Mouse (Mus musculus) 416B (cell line): ENCODE data around the gene Degs2.

ENCODE experiments used
- DNase-seq: peaks from one replicate; pipeline ENCODE4 v3.0.0; 2011; ENCODE audit warnings: low read depth

Gene Degs2

DNA sequence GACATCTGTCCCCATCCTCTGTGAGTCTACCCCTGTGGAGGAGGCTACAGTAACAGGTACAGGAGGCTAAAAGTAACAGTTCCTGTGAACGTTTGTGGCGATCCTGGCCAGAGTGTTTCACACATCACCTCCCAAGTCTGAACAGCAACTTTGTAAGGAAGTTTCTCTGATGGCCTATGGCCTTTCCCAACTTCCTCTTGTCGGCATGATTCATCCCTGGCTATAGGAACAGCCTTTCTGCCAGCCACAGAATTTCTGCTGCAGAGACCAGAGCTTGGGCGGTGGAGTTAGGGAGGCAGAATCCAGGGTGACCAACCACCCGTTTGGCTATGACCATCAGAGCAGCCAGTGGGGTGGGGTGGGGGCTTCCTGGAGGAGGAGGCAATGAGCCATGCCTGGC, 2.1 kb downstream of the Degs2 start:
- DNase-seq: peak; percentile 12

DNA sequence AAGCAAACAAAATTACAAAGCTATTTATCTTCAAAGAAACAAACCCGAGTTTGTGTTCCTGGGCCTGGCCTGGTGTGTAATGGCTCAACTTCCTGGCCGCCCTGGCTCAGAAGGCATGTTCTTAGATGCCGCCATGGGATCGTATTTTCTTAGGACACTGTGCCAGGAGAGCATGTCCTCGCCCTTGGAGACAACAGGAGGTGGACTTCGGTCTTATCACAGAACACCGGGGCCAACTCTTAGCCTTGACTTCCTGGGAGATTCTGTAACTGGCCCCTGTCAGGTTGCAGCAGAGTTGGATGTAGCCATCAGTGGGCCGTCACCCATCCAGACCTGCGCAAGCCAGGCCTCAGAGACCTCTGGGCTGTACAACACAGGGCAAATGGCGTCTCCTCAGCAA, 2.5 kb downstream of the Degs2 start:
- no peak for DNase-seq

DNA sequence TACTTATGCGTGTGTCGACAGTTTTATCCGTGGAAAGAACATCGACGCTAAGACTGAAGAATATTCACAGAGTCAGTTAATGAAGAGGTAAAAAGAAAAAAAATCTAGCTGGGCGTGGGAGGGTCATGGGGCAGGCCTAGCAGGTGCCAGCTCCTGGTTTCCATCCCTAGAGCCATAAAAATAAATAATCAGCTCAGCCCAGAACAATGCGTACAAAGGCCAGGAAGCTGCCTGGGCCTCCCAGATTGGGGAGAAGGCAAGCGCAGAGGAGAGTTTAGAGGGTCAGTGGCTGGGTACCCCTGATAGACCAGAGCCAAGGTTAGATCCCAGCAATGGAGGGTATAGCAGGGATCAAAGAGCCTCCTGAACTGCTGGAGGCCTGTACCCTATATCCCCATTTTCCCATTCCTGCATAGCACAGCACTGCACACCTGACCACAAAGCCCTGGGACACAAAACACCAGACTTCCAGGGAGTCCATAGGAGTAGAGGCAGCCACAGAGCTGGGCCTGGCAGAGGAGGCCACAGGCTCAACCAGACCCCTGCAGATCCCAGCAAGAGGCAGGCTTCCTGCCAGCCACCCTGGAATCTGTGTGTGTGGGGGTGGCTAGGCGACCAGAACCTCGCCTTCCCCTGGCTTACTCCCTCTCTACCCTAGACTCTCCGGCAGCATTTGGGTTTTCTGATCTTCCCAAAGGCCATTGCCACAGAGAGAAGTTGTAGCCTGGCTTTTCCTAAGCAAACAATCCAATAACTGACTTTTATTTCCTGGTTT, 3.2 kb downstream of the Degs2 start:
- no peak for DNase-seq

DNA sequence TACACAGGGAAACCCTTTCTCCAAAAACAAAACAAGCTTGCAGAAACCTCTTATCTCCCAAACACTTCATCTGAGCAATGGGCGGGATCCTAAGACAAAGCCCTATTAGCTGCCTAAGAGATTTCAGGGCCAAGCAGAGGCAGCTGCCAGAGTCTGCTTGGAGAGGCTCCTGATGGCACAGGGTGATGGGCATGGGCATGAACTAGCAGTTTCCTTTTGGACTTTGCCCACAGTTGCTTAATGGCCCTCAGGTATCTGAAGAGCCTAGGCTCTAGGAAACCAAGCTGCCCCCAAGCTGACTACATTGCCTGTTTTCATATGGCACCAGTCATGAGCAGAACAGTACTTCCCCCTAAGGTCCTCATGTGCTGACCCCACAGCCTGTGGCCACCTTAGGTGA, 7.9 kb downstream of the Degs2 start:
- DNase-seq: no peak

DNA sequence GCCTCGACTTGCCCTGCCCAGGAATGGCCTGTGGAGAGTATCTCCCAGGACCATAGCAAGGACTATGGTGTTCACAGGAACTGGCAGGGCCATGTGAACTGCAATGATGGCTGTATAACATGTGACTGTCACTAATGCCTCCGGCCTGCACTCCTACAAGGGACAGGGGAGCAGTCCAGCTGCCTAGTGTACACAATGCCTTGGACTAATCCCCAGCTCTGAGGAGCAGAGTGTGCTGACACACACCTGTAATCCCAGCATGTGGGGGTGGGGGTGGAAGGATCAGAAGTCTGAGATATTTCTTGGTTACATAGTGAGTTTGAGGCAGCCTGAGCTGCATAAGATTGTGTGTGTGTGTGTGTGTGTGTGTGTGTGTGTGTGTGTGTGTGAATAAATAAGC, 8.5 kb downstream of the Degs2 start:
- no peak for DNase-seq

GRCm38 (mm10) chr12:108690529-108690928, 11.6 kb downstream of the Degs2 start:
- DNase-seq: no peak

- no peak for DNase-seq
Observed at GRCm38 (mm10) chr12:108689167-108689566, 12.9 kb downstream of the Degs2 start.

- peak; percentile 4 for DNase-seq
Observed at GRCm38 (mm10) chr12:108686926-108687325, 15.2 kb downstream of the Degs2 start.

DNA sequence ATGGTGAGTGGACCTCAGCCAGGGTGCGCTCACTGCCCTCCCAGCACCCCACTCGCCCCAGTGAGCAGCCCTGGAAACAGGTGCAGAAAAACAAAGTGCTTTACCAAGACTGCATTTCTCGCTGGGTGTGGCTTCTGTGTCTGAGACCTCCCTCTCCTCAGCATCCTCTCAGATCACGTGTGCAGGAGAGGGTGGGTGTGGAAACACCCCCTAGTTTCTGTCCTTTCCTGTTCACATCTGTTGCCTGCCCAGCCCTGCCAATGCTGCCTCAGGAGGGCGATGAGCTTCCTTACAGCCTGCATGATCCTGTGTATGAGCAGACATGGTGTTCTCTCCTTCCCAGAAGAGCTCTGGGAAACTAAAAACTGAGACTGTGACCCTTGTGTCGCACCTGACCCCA, 15.7 kb downstream of the Degs2 start:
- DNase-seq: no peak

DNA sequence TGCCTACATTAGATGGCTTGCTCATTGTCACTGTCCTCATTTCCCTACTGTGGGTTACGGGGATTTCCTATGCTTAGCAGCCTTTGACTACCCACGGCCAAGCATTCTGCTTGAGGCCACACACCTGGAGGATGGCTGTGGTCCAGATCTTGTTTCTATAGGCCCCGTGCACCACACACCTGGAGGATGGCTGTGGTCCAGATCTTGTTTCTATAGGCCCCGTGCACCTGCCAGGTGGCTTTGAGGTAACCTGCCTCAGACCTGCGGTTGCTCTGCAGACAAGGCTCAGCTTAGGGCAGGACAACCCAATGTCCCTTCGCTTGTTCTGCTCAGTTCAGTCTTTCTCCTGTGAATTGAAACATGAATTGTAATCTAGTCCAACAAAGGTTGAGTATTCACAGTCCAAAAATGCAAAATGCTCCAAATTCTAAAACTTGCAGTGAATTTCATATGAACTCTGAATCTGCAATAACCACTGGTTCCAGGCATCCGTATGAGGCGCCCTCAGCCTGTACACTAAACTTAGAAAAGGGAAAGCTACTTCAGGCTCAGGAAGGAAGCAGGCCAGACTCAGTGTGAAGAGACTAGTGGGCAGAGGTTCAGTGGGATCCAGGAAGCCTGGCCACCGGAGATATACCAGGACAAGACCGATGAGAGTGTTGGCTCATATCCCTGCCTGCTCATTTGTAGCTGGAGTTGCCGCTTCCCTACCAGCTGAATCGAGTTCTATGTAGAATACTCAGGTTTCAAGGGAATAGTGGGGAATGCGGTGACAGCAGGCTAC, 19.7 kb downstream of the Degs2 start:
- DNase-seq: no peak

- no peak for DNase-seq
Observed at GRCm38 (mm10) chr12:108680861-108681260, 21.3 kb downstream of the Degs2 start.

- DNase-seq: no peak
Observed at GRCm38 (mm10) chr12:108678366-108678765, 23.7 kb downstream of the Degs2 start.

DNA sequence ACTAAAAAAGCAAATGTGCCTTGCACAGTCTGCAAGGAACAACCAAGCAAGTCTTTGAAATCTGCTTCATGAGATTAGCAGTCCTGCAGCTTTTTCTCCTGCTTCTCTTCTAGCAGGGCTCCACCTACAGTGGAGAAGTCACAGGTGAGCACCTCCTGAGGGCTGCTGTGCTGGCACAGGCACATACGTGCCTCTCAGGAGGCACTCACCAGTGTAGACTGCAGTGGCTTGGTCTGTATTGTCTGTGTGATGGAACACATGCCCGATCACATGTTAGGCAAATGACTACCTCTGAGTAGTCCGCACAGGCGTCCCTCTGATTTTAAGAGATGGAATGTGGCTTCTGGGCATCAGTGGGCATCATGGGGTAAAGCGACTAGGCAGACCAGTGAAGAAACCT, 25.0 kb downstream of the Degs2 start:
- DNase-seq: no peak

DNA sequence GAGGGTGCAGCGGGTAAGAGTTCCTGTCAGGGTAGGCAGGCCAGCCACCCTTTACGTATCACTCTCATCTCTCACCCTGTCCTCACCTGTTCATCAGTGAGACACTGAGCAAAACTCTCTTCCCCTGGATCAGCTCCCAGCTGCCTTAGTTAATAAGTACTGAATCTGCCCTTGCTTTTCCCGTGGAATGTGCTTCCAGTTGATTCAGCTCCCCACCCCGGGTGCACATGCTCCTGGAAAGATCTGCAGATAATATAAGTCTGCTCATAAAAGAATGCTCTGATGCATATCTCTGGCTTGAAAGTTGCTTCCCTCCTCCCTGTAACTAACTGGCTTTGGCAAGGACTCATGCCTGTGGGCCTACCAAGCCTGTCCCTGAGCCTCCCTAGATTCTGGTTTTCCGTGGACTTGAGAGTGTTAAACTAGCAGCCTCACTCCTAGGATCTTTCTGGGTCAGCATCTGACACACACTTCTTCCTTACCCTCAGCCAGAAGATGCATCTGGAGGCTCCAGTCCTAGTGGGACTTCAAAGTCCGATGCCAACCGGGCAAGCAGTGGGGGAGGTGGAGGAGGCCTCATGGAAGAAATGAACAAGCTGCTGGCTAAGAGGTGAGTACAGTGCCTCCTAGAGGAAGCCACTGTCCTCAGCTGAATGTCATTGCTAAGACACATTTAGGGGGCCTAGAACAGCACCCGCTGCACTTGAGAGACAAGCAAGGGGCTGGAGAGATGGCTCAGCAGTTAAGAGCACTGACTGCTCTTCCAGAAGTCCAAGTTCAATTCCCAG, 26.3 kb downstream of the Degs2 start:
- DNase-seq: no peak

GRCm38 (mm10) chr12:108674916-108675315, 27.2 kb downstream of the Degs2 start:
- no peak for DNase-seq

DNA sequence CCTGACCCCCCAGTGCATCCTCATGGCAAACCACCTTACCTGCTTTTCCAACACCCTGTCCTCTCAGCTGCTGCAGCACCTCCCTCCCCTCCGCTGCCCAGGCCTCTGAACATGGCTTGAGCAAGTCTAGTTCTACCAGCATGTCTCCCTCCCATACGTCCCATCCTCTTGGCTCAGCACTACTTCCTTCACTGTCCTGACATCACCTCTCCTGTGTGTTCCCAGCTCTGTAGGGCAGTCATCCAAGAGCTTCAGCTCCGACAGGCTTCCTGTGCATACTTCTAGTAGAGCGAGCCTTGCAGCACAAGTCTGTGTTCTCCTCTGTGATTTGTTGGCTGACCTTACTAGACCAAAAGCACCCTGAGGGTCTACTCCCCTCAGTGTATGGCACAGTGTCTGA, 27.6 kb downstream of the Degs2 start:
- no peak for DNase-seq

GRCm38 (mm10) chr12:108673546-108673945, 28.6 kb downstream of the Degs2 start:
- DNase-seq: no peak

DNA sequence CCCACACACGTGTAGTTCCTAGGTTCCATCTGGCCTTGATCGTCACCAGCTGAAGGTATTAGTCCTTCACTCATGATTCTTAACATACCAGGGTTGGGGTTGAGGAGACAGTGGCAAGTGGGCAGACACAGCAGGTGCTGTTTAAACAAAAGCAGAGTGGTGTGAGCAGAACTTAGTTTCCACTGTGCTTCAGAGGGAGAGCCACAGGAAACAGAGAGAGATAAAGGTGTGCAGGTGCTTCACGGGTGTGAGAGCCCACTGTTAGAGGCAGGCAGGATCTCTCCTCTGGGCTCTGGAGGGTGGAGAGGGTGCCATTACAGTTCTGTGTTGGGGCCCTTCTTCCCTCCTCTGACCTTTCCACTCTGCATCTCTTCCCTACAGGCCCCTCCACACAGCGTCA, 29.2 kb downstream of the Degs2 start:
- DNase-seq: no peak

DNA sequence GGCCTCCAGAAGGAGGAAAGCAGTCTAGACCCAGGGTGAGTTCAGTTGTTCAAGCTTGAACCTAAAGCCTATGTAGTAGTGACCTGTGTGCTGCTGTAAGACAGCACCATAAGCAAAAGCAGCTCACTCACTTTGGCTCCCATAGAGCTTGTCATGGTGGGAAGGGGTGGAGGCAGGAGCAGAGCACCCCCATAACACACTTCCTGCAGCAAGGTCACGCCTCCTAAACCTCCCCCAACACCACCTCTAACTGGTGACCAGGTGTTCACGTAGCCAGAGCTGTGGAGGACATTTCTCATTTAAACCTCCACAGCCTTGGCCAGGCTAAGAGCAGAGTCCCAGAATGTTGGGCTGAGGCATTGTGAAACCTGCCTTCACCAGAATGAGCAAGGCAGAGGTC, 30.6 kb downstream of the Degs2 start:
- no peak for DNase-seq

DNA sequence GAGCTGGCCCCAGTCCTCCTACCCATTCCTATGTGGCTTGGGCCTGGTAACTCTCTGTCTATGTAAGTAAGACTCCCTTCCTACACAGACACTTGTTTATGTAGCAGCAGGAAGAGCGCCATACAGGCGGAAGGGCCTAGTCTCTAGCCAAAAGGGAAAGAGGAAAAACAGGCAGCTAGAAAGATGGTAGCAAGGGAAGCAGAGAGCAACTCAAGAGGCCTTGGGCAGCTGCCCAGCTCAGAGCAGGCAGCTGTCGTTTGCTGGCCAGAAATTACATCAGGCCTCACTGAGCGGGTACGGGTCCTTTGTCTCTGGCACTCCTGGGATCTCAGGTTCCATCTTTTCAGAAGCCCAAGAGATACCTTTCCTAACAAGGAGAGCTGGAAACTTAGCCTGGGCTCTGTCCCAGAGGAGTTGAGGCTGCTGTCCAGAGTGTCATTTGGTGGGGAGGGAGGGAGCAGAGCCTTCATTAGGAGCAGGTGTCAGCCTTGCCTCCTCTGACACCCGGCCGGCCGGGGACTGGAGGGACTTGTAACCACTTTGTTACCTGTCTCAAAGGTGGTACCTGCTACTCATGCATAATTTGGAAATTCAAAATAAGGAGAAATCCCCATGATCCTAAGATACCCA, 33.4 kb downstream of the Degs2 start:
- DNase-seq: no peak

DNA sequence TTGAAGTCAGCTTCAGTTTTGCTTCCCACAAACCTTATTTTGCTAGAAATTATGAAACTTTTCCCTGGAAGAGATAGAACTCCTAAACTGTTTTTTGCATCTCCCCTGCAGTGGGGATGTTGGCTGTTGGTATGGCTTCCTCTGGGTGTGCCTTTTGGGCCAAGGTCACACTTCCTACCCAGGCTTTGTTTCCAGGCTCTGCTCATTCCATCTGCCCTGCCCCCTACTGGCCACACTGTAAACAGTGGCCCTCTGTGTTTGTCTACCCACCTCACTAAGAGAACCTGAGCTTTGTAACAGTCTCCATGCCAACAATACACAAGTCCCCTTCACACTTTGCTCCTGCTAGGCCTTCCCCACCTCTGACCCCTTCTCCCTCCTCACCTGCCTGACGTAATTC, 44.8 kb downstream of the Degs2 start:
- DNase-seq: peak; percentile 18
